Mouse (Mus musculus): ENCODE measurements around the gene Eps8l3.

DNA sequence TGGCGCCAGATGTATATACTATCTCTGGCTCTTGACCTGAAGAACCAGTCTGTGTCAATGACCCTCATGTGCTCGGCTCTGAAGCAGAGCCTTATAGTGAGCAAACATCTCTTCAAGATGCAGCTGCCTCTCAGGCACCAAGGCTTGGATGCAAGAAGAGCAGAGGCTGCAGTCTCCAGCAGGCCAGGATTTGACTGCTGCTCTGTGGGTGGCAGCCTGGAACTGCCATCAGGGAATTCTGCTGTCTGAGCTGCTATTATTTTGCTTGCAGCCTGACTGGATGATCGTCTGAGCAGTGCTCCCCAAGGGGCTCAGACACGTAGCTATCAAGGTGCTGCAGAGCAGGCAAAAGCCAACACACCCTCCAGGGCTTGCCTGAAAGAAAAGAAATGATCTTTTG, 28.9 kb upstream of the Eps8l3 start:
- TF ChIP-seq POLR2A (IDR thresholded peaks at IDR 0.05; ENCODE audit: control insufficient read depth, low read depth, low read length): no peak
- no peak for TF ChIP-seq CTCF (IDR thresholded peaks at IDR 0.05; ENCODE audit: control insufficient read depth, insufficient read depth, insufficient replicate concordance, low read depth, low read length)
